Mouse (Mus musculus): ENCODE measurements around the gene Ercc2. TPM values are rescaled to one million over a fixed set of nuclear protein-coding genes. Genes with fewer than 3 reads are reported as not detected.

Gene Ercc2
- total and polyA plus RNA-seq, 2 experiments from 2014 or later = 17.9 to 58.2 TPM

GRCm38 (mm10) chr7:19341761-19342409 is 39.9 kb upstream of the Ercc2 start:
- WGBS = under 1% methylated on average over 41 of the region's 41 CpGs
- Histone ChIP-seq H3K36me3 (ENCODE audit: insufficient read depth) (no peaks in the 10 kb centered on the region), H3K4me2 (ENCODE audit: low read depth) (peak overlapping the region; percentile 94), H3K9ac (peak overlapping the region; percentile 41), H3K27me3 (ENCODE audit: insufficient read depth, low read length) (no peaks in the 10 kb centered on the region), H3K4me3 (ENCODE audit: low read depth, low read length) (peak overlapping the region; percentile 41), H3K27ac (ENCODE audit: low read depth, low read length) (no peak overlapping the region), H3K9me3 (ENCODE audit: low read length) (no peaks in the 10 kb centered on the region), H3K4me1 (ENCODE audit: insufficient read depth) (peaks cover 19% of the 10 kb centered on the region)
- DNase-seq (no peak), ATAC-seq (no peak)
- no peak for TF ChIP-seq CTCF (IDR thresholded peaks at IDR 0.05; ENCODE audit: low read depth)

GRCm38 (mm10) chr7:19342481-19343027 is 39.3 kb upstream of the Ercc2 start:
- no peaks in the 10 kb centered on the region for H3K9me3 ChIP-seq (ENCODE audit: low read length)
- peak; percentile 32 for ATAC-seq
- H3K27ac ChIP-seq (ENCODE audit: low read depth, low read length) = no peak overlapping the region
- H3K9ac ChIP-seq = peak overlapping the region; percentile 41
- under 1% methylated on average over 27 of the region's 27 CpGs for WGBS
- no peaks in the 10 kb centered on the region for H3K27me3 ChIP-seq (ENCODE audit: insufficient read depth, low read length)
- H3K36me3 ChIP-seq (ENCODE audit: insufficient read depth) = no peaks in the 10 kb centered on the region
- peak overlapping the region; percentile 41 for H3K4me3 ChIP-seq (ENCODE audit: low read depth, low read length)
- peaks cover 19% of the 10 kb centered on the region for H3K4me1 ChIP-seq (ENCODE audit: insufficient read depth)
- peak; percentile 98 for TF ChIP-seq CTCF (IDR thresholded peaks at IDR 0.05; ENCODE audit: low read depth)
- H3K4me2 ChIP-seq (ENCODE audit: low read depth) = peak overlapping the region; percentile 94
- DNase-seq = peak; percentile 92

- Histone ChIP-seq H3K36me3 (ENCODE audit: insufficient read depth) (peaks cover 7% of the 10 kb centered on the region; the same call in 1 of the 2 replicates), H3K9me3 (ENCODE audit: low read length) (no peaks in the 10 kb centered on the region), H3K4me1 (ENCODE audit: insufficient read depth) (peaks cover 19% of the 10 kb centered on the region), H3K9ac (no peak overlapping the region), H3K27ac (ENCODE audit: low read depth, low read length) (no peak overlapping the region), H3K4me2 (ENCODE audit: low read depth) (peak overlapping the region; percentile 94; the same call in 1 of the 2 replicates), H3K27me3 (ENCODE audit: insufficient read depth, low read length) (no peaks in the 10 kb centered on the region), H3K4me3 (ENCODE audit: low read depth, low read length) (no peak overlapping the region)
- DNase-seq (peak; percentile 84), ATAC-seq (no peak)
- peak; percentile 86 for TF ChIP-seq CTCF (IDR thresholded peaks at IDR 0.05; ENCODE audit: low read depth)
- under 1% methylated on average over 11 of the region's 11 CpGs for WGBS
Measured at GRCm38 (mm10) chr7:19343210-19343808, 38.5 kb upstream of the Ercc2 start.

- TF ChIP-seq CTCF (IDR thresholded peaks at IDR 0.05; ENCODE audit: low read depth) = no peak
- DNase-seq = no peak
- Histone ChIP-seq H3K9ac (peak within 1 kb of the TSS; percentile 79), H3K9me3 (ENCODE audit: low read length) (no peaks in the 10 kb centered on the region), H3K27ac (ENCODE audit: low read depth, low read length) (peak within 1 kb of the TSS; percentile 89), H3K36me3 (ENCODE audit: insufficient read depth) (peaks cover 16% of the 10 kb centered on the region), H3K4me1 (ENCODE audit: insufficient read depth) (peaks cover 19% of the 10 kb centered on the region), H3K4me2 (ENCODE audit: low read depth) (peak within 1 kb of the TSS; percentile 81), H3K4me3 (ENCODE audit: low read depth, low read length) (peak within 1 kb of the TSS; percentile 73), H3K27me3 (ENCODE audit: insufficient read depth, low read length) (no peaks in the 10 kb centered on the region)
- WGBS = 27% methylated on average over 12 of the region's 12 CpGs
- no peak; the same call in 1 of the 2 replicates for ATAC-seq
Measured at GRCm38 (mm10) chr7:19344237-19344847, 37.5 kb upstream of the Ercc2 start, which contains the start of gene Ercc1. Gene Ercc1, plus strand, starts transcription at chr7:19344778.

GRCm38 (mm10) chr7:19344938-19345471 is 36.8 kb upstream of the Ercc2 start:
- peak; percentile 95 for ATAC-seq
- H3K27ac ChIP-seq (ENCODE audit: low read depth, low read length) = peak overlapping the region; percentile 89
- peak overlapping the region; percentile 79 for H3K9ac ChIP-seq
- H3K36me3 ChIP-seq (ENCODE audit: insufficient read depth) = peaks cover 19% of the 10 kb centered on the region
- peak overlapping the region; percentile 81 for H3K4me2 ChIP-seq (ENCODE audit: low read depth)
- no peaks in the 10 kb centered on the region for H3K9me3 ChIP-seq (ENCODE audit: low read length)
- no peak for TF ChIP-seq CTCF (IDR thresholded peaks at IDR 0.05; ENCODE audit: low read depth)
- H3K27me3 ChIP-seq (ENCODE audit: insufficient read depth, low read length) = no peaks in the 10 kb centered on the region
- peak overlapping the region; percentile 73 for H3K4me3 ChIP-seq (ENCODE audit: low read depth, low read length)
- 2% methylated on average over 31 of the region's 31 CpGs for WGBS
- peaks cover 19% of the 10 kb centered on the region for H3K4me1 ChIP-seq (ENCODE audit: insufficient read depth)
- peak; percentile 96 for DNase-seq

GRCm38 (mm10) chr7:19349188-19349915 is 32.5 kb upstream of the Ercc2 start:
- no peak overlapping the region for H3K4me2 ChIP-seq (ENCODE audit: low read depth)
- no peak for TF ChIP-seq CTCF (IDR thresholded peaks at IDR 0.05; ENCODE audit: low read depth)
- H3K4me1 ChIP-seq (ENCODE audit: insufficient read depth) = peaks cover 11% of the 10 kb centered on the region
- DNase-seq = no peak
- 91% methylated on average over 13 of the region's 13 CpGs for WGBS
- H3K4me3 ChIP-seq (ENCODE audit: low read depth, low read length) = no peak overlapping the region
- ATAC-seq = no peak
- H3K27ac ChIP-seq (ENCODE audit: low read depth, low read length) = no peak overlapping the region
- peaks cover 39% of the 10 kb centered on the region for H3K36me3 ChIP-seq (ENCODE audit: insufficient read depth)
- H3K9me3 ChIP-seq (ENCODE audit: low read length) = no peaks in the 10 kb centered on the region
- no peaks in the 10 kb centered on the region for H3K27me3 ChIP-seq (ENCODE audit: insufficient read depth, low read length)
- no peak overlapping the region for H3K9ac ChIP-seq
